Mouse (Mus musculus) E14TG2a.4 (cell line): ENCODE results near the gene Stag3.

Source experiments
- CTCF ChIP-seq: conservative IDR thresholded peaks from 2 replicates; pipeline ENCODE4 v1.5.1; 2014; ENCODE audit warnings: low read length
- POU5F1 ChIP-seq: IDR thresholded peaks from 2 replicates; pipeline ENCODE4 v1.6.1; 2014; ENCODE audit warnings: low read length, borderline replicate concordance

- TF ChIP-seq CTCF = no peak
- TF ChIP-seq POU5F1 = no peak
These were observed 5.9 kb upstream of the Stag3 start for GRCm38 (mm10) chr5:138274186-138274585.
